Mouse (Mus musculus) ES-Bruce4 (cell line): ENCODE measurements around the gene Ppl. TPM values are rescaled to one million over a fixed set of nuclear protein-coding genes. Genes with fewer than 3 reads are reported as not detected.
A peak's percentile ranks its signal among the peaks of the same experiment; 100 is the strongest.

Source experiments
- H3K27ac ChIP-seq: 2 replicates; pipeline ENCODE4 v1.5.1; 2012; ENCODE audit warnings: low read length, inconsistent platforms; ENCODE audit not compliant: insufficient read depth
- H3K27me3 ChIP-seq: 2 replicates; pipeline ENCODE4 v1.6.1; 2012; ENCODE audit warnings: mild to moderate bottlenecking, low read length, inconsistent platforms; ENCODE audit not compliant: control insufficient read depth, poor library complexity, insufficient read depth, severe bottlenecking
- H3K36me3 ChIP-seq: 2 replicates; pipeline ENCODE4 v1.6.1; 2012; ENCODE audit warnings: inconsistent platforms, mild to moderate bottlenecking, low read length, moderate library complexity; ENCODE audit not compliant: control insufficient read depth, poor library complexity, insufficient read depth, severe bottlenecking
- H3K4me1 ChIP-seq: one replicate; pipeline ENCODE4 v1.8.1; 2011; ENCODE audit warnings: low read length; ENCODE audit not compliant: control insufficient read depth, insufficient read depth
- H3K4me3 ChIP-seq: 2 replicates; pipeline ENCODE4 v1.5.1; 2011; ENCODE audit warnings: low read depth, mild to moderate bottlenecking, low read length
- H3K9ac ChIP-seq: 2 replicates; pipeline ENCODE4 v1.6.1; 2012; ENCODE audit warnings: low read depth, mild to moderate bottlenecking, inconsistent platforms; ENCODE audit not compliant: poor library complexity, severe bottlenecking
- H3K9me3 ChIP-seq: replicated peaks from 2 replicates; pipeline ENCODE4 v1.6.1; 2012; ENCODE audit warnings: mild to moderate bottlenecking, low read length, inconsistent platforms; ENCODE audit not compliant: control insufficient read depth, poor library complexity, insufficient read depth, severe bottlenecking
- CTCF ChIP-seq: IDR thresholded peaks from one replicate; pipeline ENCODE4 v1.8.1; 2011; ENCODE audit warnings: low read depth, low read length
- EP300 ChIP-seq: IDR thresholded peaks from 2 replicates; pipeline ENCODE4 v1.6.1; 2011; ENCODE audit warnings: low read depth, low read length; ENCODE audit not compliant: insufficient read depth
- POLR2A ChIP-seq: IDR thresholded peaks from one replicate; pipeline ENCODE4 v1.8.1; 2011; ENCODE audit warnings: low read length; ENCODE audit not compliant: insufficient read depth
- polyA plus RNA-seq: library from polyadenylated mRNA; stranded (reverse); fragments of >200 nt; gene quantifications from 2 replicates; pipeline ENCODE4 v1.2.4, GENCODE M21; 2011; ENCODE audit warnings: low read depth; ENCODE audit not compliant: missing spikeins, insufficient read depth, insufficient read length

The Ppl gene
- 11.4 and 12.1 TPM in 2 replicates for polyA plus RNA-seq

DNA sequence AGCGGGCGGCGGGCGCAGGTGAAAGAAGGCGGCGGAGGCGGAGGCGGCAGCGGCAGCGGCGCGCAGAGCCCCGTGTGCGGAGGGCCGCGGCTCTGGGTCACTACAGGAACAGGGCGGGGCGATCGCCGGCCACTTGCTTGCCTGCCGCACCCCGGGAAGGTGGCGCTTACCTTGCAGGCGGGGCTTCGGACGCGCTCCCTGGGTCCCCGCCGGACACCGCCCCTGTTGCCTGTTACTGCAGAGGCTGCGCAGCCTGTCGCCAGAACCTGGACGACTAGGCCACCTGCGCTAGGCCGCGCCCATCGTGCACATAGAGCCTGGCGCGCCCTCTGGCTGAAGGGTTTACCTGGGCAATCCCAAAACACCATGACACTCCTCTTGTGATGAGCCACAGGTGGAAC lies at the start of gene Ppl:
Gene Ppl, minus strand, starts transcription at position 21 of the 401 bp plus-strand sequence.
- Histone ChIP-seq H3K36me3 (no peaks in the 10 kb centered on the region), H3K9ac (peak within 1 kb of the TSS; percentile 55), H3K4me1 (peaks cover 2% of the 10 kb centered on the region), H3K4me3 (peak within 1 kb of the TSS; percentile 76), H3K27ac (no peak within 1 kb of the TSS), H3K27me3 (no peaks in the 10 kb centered on the region; the same call in 1 of the 2 replicates), H3K9me3 (no peaks in the 10 kb centered on the region)
- TF ChIP-seq EP300 (peak; percentile 60; the same call in 1 of the 2 replicates), POLR2A (no peak), CTCF (peak; percentile 50)

DNA sequence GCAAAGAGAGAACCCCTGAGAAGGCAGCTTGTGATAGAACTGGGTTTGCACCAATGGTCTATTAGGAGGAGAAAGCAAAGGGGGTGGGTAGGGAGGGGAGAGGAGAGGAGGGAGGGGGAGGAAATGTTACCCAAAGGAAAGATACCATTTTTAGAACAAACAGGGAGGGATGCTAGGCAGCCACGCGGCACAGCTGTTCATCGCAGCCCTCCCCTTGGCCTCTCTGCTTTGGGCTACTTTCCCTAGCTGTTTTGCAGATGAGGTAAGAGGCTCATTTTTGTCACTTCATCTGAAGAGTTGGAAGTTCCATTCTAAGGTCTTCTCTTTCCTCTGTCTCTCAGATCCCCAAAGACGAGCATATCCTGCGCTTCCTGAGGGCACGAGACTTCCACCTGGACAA lies 40.4 kb upstream of the Ppl start:
- Histone ChIP-seq H3K4me3 (no peak overlapping the region), H3K36me3 (no peaks in the 10 kb centered on the region), H3K27me3 (no peaks in the 10 kb centered on the region), H3K9me3 (no peaks in the 10 kb centered on the region), H3K27ac (no peak overlapping the region), H3K9ac (no peak overlapping the region), H3K4me1 (no peaks in the 10 kb centered on the region)
- TF ChIP-seq CTCF = no peak
- TF ChIP-seq EP300 = no peak
- no peak for TF ChIP-seq POLR2A

DNA sequence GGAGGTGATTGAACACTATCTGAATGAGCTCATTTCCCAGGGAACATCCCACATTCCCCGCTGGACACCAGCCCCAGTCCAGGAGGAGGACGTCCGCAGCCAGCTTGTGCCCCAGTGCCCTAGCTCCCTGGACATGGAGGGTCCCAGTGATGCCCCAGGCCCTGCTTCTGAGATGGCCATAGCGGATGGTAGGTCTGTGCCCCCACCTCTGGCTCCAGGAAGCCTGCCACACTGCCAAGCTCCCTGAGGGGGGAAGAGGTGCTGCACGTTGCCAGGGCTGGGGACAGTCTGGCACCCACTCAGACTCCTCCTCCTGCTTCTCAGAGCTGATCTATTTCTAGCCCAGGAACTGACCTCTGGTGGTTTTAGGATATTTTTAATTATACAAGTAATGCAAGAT lies 36.6 kb upstream of the Ppl start:
- TF ChIP-seq CTCF (no peak), EP300 (no peak), POLR2A (no peak)
- Histone ChIP-seq H3K9ac (no peak overlapping the region), H3K9me3 (no peaks in the 10 kb centered on the region), H3K4me1 (no peaks in the 10 kb centered on the region), H3K36me3 (no peaks in the 10 kb centered on the region), H3K27me3 (no peaks in the 10 kb centered on the region), H3K4me3 (no peak overlapping the region), H3K27ac (no peak overlapping the region)

DNA sequence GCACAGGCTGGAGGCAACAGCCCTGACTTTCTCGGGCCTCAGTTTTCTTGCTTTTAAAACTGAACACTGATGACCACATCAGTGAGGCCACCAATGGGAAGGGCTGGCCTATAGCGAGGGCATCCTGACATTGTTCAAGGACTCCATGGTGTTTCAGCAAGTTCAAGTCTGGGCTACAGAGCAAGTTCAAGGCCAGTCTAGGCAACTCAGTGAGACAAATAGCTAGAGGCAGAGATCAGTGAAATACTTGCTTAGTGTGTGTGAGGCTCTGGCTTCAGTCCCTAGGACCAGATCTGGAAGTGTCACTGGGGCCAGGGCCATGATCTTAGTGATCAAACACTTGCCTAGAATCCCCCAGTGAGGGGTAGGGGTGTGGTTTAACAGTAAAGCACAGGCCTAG lies 35.8 kb upstream of the Ppl start:
- Histone ChIP-seq H3K27ac (no peak overlapping the region), H3K36me3 (no peaks in the 10 kb centered on the region), H3K9ac (no peak overlapping the region), H3K4me1 (no peaks in the 10 kb centered on the region), H3K4me3 (no peak overlapping the region), H3K9me3 (no peaks in the 10 kb centered on the region), H3K27me3 (no peaks in the 10 kb centered on the region)
- TF ChIP-seq CTCF (no peak), EP300 (no peak), POLR2A (no peak)

DNA sequence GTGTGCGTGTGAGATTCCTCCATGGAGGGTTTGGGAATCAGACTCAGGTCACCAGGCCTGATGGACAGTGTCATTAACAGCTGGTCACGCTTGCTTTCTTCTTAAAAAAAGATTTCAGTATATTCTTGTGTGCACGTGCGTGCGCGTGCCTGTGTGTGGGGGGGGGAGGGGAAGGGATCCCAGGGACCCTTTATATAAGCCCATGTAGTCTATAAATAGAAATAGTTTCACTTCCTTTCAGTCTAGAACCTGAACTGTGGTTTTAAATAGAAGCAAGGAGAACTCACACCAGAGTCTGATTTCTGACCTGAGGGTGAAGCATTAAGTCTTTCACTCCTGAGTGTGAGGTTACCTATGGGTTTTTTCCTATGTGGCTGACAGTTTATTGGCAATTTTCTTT lies 32.1 kb upstream of the Ppl start:
- no peaks in the 10 kb centered on the region for H3K9me3 ChIP-seq
- H3K9ac ChIP-seq = no peak overlapping the region
- TF ChIP-seq CTCF = no peak
- no peak for TF ChIP-seq POLR2A
- TF ChIP-seq EP300 = no peak
- no peaks in the 10 kb centered on the region for H3K36me3 ChIP-seq
- no peak overlapping the region for H3K27ac ChIP-seq
- H3K27me3 ChIP-seq = no peaks in the 10 kb centered on the region
- no peaks in the 10 kb centered on the region for H3K4me1 ChIP-seq
- H3K4me3 ChIP-seq = no peak overlapping the region

DNA sequence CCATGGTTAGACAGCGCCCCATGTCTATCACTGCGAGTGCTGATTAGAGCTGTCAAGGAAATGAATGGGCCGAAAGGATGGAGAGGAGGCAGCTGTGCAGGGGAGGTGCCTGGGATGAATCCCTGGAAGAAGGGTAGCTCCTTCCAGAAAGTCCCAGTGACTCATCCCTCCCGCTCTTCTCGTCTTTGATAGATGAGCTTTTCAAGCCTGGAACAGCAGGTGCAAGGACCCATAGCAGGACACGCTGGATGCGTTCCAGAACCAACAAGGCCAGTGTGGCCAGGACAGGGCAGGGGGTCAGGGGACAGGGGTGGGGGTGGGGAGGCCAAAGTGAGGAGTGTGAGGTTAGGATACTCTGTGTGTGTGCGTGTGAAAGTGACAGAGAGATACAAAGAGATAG lies 27.0 kb upstream of the Ppl start:
- Histone ChIP-seq H3K4me1 (peaks cover 2% of the 10 kb centered on the region), H3K36me3 (no peaks in the 10 kb centered on the region), H3K9ac (no peak overlapping the region), H3K9me3 (no peaks in the 10 kb centered on the region), H3K4me3 (no peak overlapping the region), H3K27me3 (no peaks in the 10 kb centered on the region), H3K27ac (no peak overlapping the region)
- TF ChIP-seq POLR2A = no peak
- TF ChIP-seq CTCF = no peak
- TF ChIP-seq EP300 = no peak
